Mouse (Mus musculus) adrenal gland, adult 18-20 months (tissue): ENCODE measurements around the gene Arhgap6. TPM values are rescaled to one million over a fixed set of nuclear protein-coding genes. Genes with fewer than 3 reads are reported as not detected.
"Not testable (repeated sequence)": the region's sequence is repeated elsewhere in the genome, so short reads cannot be mapped to it uniquely, and the experiment has no call there.

Experiments used
- DNase-seq, 2 experiments: peaks; one replicate each; pipeline ENCODE4 v3.0.0; 2021 to 2022; ENCODE audit warnings: low spot score in 2 of 2
- total RNA-seq, 2 experiments: library from RNA; stranded (reverse); gene quantifications; 1 replicate in 1 of 2; 2 replicates in 1 of 2; pipeline ENCODE4 v1.2.3; 2021

Arhgap6 gene
- total RNA-seq, 2 experiments from 2014 or later: 1.7 to 2.6 TPM

DNA sequence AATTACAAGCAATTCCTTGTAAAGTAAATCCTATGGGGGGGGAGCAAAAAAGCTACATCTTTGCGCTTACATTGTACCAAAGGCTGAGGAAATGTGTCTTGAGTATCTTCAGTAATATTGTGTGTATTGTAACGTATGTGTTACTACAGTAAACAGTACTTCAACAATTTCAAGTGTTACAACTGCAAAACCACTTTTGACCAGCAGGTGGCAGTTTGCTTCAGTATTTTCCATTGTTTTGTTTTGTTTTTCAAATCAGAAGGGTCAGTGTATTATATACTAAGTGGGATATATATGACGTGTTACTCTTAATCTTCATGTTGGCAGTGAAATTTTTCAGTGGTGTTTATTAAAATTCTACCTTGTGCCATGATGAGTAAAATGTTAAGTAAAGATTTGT is 509.0 kb downstream of the Arhgap6 start:
- DNase-seq: peak in 1 of 2 experiments; percentile 40

DNA sequence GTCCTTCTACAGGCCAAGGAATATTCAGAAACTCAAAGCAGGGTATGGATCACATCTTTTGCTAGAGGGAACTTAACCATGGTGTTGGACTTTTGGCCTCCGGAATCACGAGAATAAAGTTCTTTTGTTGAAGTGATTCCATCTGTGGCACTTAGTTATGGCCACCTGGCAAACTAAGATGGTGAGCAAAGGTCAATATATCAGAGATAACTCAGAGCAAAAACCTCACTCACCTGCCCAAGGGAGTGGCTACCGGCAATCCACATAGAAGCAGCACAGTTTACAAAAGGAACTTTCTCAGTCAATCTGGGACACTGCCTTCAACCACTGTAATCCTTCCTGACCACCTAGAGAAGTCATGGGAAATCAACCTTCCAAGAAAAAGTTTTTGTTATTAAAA is 513.7 kb downstream of the Arhgap6 start:
- DNase-seq: no peak

DNA sequence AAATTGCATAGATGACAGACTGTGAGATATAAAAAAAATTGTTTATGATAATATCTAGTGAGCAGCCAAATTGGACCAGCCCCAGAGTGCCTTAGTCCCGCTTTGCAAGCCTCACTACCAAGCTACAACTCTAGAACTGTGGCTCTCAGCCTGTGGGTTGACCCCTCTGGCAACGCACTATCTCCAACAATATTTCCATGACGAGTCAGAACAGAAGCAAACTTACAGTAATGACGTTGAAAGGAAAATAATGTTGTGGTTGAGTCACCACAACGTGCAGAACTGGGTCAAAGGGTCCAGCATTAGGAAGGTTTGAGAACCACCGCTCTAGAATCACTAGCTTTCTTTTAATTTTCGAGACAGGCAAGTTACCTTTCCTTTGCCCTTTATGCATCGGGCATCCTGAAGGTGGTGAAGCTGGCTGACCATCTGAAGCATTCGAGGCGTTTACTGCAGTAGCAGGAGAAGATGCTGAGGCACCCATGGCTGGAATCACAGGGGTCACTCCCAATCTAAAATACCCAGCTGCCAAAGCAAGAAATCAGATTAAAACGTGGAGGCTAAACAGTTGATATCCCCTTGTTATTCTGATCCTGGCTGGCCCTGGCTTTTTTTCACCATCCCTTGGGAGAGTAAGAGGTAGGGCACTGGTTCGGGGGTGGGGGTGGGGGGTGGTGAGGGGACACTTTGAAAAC is 524.3 kb downstream of the Arhgap6 start:
- DNase-seq: no peak

DNA sequence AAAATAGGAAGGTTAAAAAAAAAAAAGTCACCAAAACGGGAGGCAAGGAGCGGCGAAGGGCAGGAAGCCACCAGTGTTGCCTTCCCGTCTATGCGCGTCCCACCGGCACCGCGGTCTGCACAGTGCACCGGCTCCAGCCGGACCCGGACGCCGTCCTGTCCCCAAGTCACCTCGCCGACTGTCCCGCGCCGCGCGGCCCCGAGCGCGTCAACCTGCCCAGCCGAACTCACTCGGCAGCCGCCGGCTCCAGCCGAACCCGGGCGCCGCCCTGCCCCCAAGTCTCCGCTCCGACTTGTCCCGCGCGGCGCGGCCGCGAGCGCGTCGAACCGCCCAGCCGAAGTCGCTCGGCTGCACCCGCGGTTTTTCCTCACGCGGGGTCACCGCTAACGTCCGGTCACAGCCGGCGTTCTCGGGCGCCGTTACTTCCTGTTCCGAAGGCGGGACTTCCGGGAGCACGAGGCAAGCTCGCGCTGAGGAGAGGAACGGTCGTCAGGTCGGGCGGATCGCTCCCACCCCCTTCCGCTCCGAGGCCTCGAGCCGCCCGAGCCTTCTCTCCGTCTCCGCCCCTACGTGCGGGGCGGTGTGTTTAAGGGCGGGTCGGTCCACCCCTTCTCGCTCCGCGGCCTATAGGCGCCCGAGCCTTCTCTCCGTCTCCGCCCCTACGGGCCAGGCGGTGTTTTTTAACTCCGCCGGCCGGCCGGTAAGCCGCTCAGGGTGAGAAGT is 525.2 kb downstream of the Arhgap6 start, which contains the start of gene Hccs:
Gene Hccs (minus strand): TSS at position 428 of the 723 bp plus-strand sequence.
- peak; percentile 72 to 75 for DNase-seq

DNA sequence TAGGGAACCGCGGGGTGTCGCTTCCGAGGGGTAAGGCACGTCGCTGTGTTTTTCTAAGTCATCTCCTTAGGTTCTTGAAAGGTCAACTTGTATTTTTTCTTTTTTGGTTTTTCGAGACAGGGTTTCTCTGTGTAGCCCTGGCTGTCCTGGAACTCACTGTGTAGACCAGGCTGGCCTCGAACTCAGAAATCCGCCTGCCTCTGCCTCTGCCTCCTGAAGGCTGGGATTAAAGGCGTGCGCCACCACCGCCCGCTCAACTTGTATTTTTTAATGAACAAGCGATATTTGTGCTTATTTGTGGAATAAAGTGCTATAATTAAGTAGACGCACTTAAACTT is 525.7 kb downstream of the Arhgap6 start:
- not testable (repeated sequence) for DNase-seq

DNA sequence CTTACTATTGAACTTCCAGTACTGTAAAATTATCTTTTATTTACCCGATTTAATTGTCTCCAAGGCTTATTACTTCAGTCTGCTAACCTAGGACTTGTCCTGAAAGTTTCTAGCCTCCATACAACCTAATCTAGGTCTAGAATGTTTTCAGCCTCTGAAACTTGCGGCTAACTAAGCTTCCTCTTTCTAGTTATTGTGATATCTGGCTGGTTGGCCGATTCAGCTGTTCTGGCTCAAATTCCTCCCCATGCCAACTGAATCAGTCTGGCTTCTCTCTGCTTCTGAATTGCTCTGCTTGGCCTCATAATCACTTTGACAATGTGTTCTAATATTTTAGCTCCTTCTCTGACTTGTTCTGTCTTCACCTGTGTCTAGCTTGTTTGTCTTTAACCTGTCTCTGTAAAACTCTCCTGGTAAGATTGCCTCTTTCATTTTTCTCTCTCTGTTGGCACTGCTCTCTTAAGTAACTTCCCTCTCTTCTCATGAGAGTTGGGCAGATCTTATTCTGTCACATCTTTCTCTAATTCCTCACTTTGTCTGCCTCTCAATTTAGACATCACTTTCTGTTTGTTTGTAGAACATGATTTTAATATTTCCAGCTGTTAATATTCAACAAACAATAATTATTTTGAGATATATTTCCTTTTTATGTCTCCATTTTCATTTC is 531.2 kb downstream of the Arhgap6 start:
- no peak for DNase-seq

DNA sequence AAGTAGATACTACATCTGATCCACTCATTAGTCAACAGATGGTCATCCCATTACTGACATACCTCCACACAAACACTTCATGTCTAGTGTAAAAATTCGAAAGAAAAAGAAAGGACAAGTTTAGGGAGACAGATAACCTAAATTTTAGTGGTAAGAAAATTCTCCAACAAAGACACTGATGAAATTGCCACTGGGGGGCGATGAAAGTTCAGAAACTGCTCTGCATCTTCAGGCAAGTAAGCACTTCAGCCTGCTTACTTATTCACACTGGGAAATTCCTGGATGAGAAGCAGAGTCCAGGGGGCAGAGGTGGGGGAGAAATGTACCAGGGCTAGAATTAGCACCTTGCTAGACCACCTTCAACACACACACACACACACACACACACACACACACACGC is 537.4 kb downstream of the Arhgap6 start:
- DNase-seq: peak in 1 of 2 experiments; percentile 23

DNA sequence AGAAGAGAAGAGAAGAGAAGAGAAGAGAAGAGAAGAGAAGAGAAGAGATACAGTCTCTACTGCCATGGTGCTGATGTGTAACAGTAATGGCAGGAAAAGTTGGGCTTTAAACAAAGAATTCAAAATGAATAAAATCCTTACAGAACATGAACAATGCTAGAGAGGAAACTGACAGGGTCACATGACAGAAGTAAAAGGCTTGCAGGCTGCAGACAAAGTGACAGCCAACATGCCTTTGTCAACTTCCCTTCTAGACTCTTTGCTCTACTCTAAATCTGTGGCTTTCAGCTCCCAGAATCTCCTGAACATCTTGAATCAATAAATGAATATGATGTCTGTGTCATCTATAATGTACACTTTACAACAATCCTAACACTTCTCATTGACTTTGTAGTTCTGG is 542.7 kb downstream of the Arhgap6 start:
- no peak for DNase-seq

DNA sequence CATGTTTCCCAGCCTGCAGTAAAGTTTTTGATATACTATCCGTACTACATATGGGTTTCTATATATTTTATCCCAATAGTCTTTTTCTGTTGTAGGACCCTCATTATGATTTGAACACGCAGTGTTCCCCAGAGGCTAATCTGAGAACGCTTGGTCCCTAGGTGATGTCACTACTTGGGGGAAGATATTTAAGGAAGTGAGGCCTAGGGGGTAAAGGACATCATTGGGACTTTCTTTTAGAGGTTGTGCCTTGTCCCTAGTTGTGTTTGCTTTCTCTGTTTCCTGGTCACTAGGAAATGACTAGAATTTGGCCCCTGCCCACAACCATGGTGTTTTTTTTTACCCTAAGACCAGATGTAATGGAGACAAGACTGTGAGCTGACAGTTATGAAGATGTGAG is 543.3 kb downstream of the Arhgap6 start:
- DNase-seq: no peak

Other genes with a start within 250 kb of the Arhgap6 start
- 1 to 10 TPM; 4.0 to 4.5 TPM for gene Frmpd4, start 217.9 kb upstream of the Arhgap6 start, total RNA-seq
- gene Msl3, start 121.2 kb upstream of the Arhgap6 start, total RNA-seq: 10 to 100 TPM; 37.2 to 46.8 TPM